Mouse (Mus musculus): ENCODE data around the gene Cped1. TPM values are rescaled to one million over a fixed set of nuclear protein-coding genes. Genes with fewer than 3 reads are reported as not detected.

Gene Cped1
- total and polyA plus RNA-seq, 3 experiments = not detected

- H3K9me3 ChIP-seq (replicated peaks; ENCODE audit: insufficient read depth, low read length) = no peaks in the 10 kb centered on the region
- H3K4me1 ChIP-seq (ENCODE audit: control insufficient read depth in 1 of 2, insufficient read depth in 2 of 2, low read length in 2 of 2) = no peaks in the 10 kb centered on the region
- no peak overlapping the region for H3K4me3 ChIP-seq (ENCODE audit: control insufficient read depth in 1 of 2, insufficient read depth in 1 of 2, low read depth in 2 of 2, low read length in 2 of 2)
- no peaks in the 10 kb centered on the region for H3K79me2 ChIP-seq (ENCODE audit: control insufficient read depth, insufficient read depth, low read length, poor library complexity)
- TF ChIP-seq ZNF384 (IDR thresholded peaks at IDR 0.05; ENCODE audit: low read depth, low read length) (no peak), USF1 (IDR thresholded peaks at IDR 0.05; ENCODE audit: low read depth, low read length) (no peak), NRF1 (IDR thresholded peaks at IDR 0.05; ENCODE audit: insufficient read depth, low read depth, low read length, poor library complexity, severe bottlenecking) (no peak), MYC (IDR thresholded peaks at IDR 0.05; ENCODE audit: low read depth, low read length) (no peak), E2F4 (IDR thresholded peaks at IDR 0.05; ENCODE audit: borderline replicate concordance, low read depth, low read length) (no peak), NELFE (IDR thresholded peaks at IDR 0.05; ENCODE audit: low read depth, low read length) (no peak), SIN3A (IDR thresholded peaks at IDR 0.05; ENCODE audit: low read length) (no peak), POLR2AphosphoS2 (IDR thresholded peaks at IDR 0.05; ENCODE audit: low read length) (no peak)
- no peak overlapping the region for H3K27ac ChIP-seq (ENCODE audit: control insufficient read depth, low read depth, low read length)
- no peak overlapping the region for H3K9ac ChIP-seq (ENCODE audit: control insufficient read depth, low read depth, low read length, poor library complexity, severe bottlenecking)
- no peak for DNase-seq (ENCODE audit: low read depth, low spot score)
- H3K27me3 ChIP-seq (ENCODE audit: control insufficient read depth in 1 of 2, insufficient read depth in 2 of 2, low read length in 2 of 2) = peaks cover 0 to 3% of the 10 kb centered on the region in 2 experiments; a peak in 1 of 4 replicates
- H3K36me3 ChIP-seq (ENCODE audit: control insufficient read depth in 1 of 2, insufficient read depth in 2 of 2, low read length in 2 of 2) = no peaks in the 10 kb centered on the region
Observed at GRCm38 (mm10) chr6:22104211-22104610, 118.5 kb downstream of the Cped1 start.

- Histone ChIP-seq H3K27ac (ENCODE audit: control insufficient read depth, low read depth, low read length) (no peak overlapping the region), H3K4me3 (ENCODE audit: control insufficient read depth in 1 of 2, insufficient read depth in 1 of 2, low read depth in 2 of 2, low read length in 2 of 2) (no peak overlapping the region), H3K79me2 (ENCODE audit: control insufficient read depth, insufficient read depth, low read length, poor library complexity) (no peaks in the 10 kb centered on the region), H3K9me3 (replicated peaks; ENCODE audit: insufficient read depth, low read length) (no peaks in the 10 kb centered on the region), H3K4me1 (ENCODE audit: control insufficient read depth in 1 of 2, insufficient read depth in 2 of 2, low read length in 2 of 2) (no peaks in the 10 kb centered on the region), H3K27me3 (ENCODE audit: control insufficient read depth in 1 of 2, insufficient read depth in 2 of 2, low read length in 2 of 2) (peaks cover 0 to 2% of the 10 kb centered on the region in 2 experiments; a peak in 1 of 4 replicates), H3K36me3 (ENCODE audit: control insufficient read depth in 1 of 2, insufficient read depth in 2 of 2, low read length in 2 of 2) (no peaks in the 10 kb centered on the region), H3K9ac (ENCODE audit: control insufficient read depth, low read depth, low read length, poor library complexity, severe bottlenecking) (no peak overlapping the region)
- no peak for DNase-seq (ENCODE audit: low read depth, low spot score)
- no peak for TF ChIP-seq MAZ (IDR thresholded peaks at IDR 0.05; ENCODE audit: low read depth, low read length)
- no peak for TF ChIP-seq SMC3 (IDR thresholded peaks at IDR 0.05; ENCODE audit: low read depth, low read length)
- TF ChIP-seq ZKSCAN1 (IDR thresholded peaks at IDR 0.05; ENCODE audit: low read depth, low read length) = no peak
- TF ChIP-seq ETS1 (IDR thresholded peaks at IDR 0.05; ENCODE audit: low read depth, low read length) = no peak
- no peak for TF ChIP-seq POLR2A (IDR thresholded peaks at IDR 0.05; ENCODE audit: control insufficient read depth in 1 of 2, insufficient read depth in 1 of 2, low read depth in 1 of 2, low read length in 2 of 2, poor library complexity in 1 of 2)
- TF ChIP-seq ELF1 (IDR thresholded peaks at IDR 0.05; ENCODE audit: low read depth, low read length) = no peak
- TF ChIP-seq BHLHE40 (IDR thresholded peaks at IDR 0.05; ENCODE audit: borderline replicate concordance, low read depth, low read length) = no peak
Observed at GRCm38 (mm10) chr6:22114079-22114478, 128.4 kb downstream of the Cped1 start.

GRCm38 (mm10) chr6:22116679-22117078 is 131.0 kb downstream of the Cped1 start:
- Histone ChIP-seq H3K9me3 (replicated peaks; ENCODE audit: insufficient read depth, low read length) (no peaks in the 10 kb centered on the region), H3K36me3 (ENCODE audit: control insufficient read depth in 1 of 2, insufficient read depth in 2 of 2, low read length in 2 of 2) (no peaks in the 10 kb centered on the region), H3K4me1 (ENCODE audit: control insufficient read depth in 1 of 2, insufficient read depth in 2 of 2, low read length in 2 of 2) (no peaks in the 10 kb centered on the region), H3K9ac (ENCODE audit: control insufficient read depth, low read depth, low read length, poor library complexity, severe bottlenecking) (no peak overlapping the region), H3K27me3 (ENCODE audit: control insufficient read depth in 1 of 2, insufficient read depth in 2 of 2, low read length in 2 of 2) (peaks cover 0 to 2% of the 10 kb centered on the region in 2 experiments; a peak in 1 of 4 replicates), H3K4me3 (ENCODE audit: control insufficient read depth in 1 of 2, insufficient read depth in 1 of 2, low read depth in 2 of 2, low read length in 2 of 2) (no peak overlapping the region), H3K27ac (ENCODE audit: control insufficient read depth, low read depth, low read length) (no peak overlapping the region), H3K79me2 (ENCODE audit: control insufficient read depth, insufficient read depth, low read length, poor library complexity) (no peaks in the 10 kb centered on the region)
- TF ChIP-seq MYB (IDR thresholded peaks at IDR 0.05; ENCODE audit: low read depth, low read length) = no peak
- no peak for TF ChIP-seq JUND (IDR thresholded peaks at IDR 0.05; ENCODE audit: low read depth, low read length)
- no peak for TF ChIP-seq ZKSCAN1 (IDR thresholded peaks at IDR 0.05; ENCODE audit: low read depth, low read length)
- TF ChIP-seq EP300 (IDR thresholded peaks at IDR 0.05; ENCODE audit: low read depth in 1 of 2, low read length in 2 of 2) = no peak
- no peak for TF ChIP-seq GABPA (IDR thresholded peaks at IDR 0.05; ENCODE audit: low read depth, low read length)
- no peak for TF ChIP-seq ZNF384 (IDR thresholded peaks at IDR 0.05; ENCODE audit: low read depth, low read length)
- no peak for TF ChIP-seq MEF2A (IDR thresholded peaks at IDR 0.05; ENCODE audit: extremely low read depth, insufficient replicate concordance, low read depth, low read length, poor library complexity, severe bottlenecking)
- TF ChIP-seq E2F4 (IDR thresholded peaks at IDR 0.05; ENCODE audit: borderline replicate concordance, low read depth, low read length) = no peak
- no peak for TF ChIP-seq ELF1 (IDR thresholded peaks at IDR 0.05; ENCODE audit: low read depth, low read length)
- no peak for TF ChIP-seq MAX (IDR thresholded peaks at IDR 0.05; ENCODE audit: low read length)
- TF ChIP-seq RAD21 (IDR thresholded peaks at IDR 0.05; ENCODE audit: low read depth, low read length) = no peak
- TF ChIP-seq CTCF (IDR thresholded peaks at IDR 0.05 in 2 of 3, conservative IDR thresholded peaks at IDR 0.05 in 1 of 3; ENCODE audit: control insufficient read depth in 1 of 3, insufficient read depth in 1 of 3, low read depth in 2 of 3, low read length in 3 of 3, poor library complexity in 1 of 3, severe bottlenecking in 1 of 3) = no peak
- no peak for TF ChIP-seq GATA1 (IDR thresholded peaks at IDR 0.05; ENCODE audit: low read depth, low read length)
- no peak for TF ChIP-seq POLR2AphosphoS5 (IDR thresholded peaks at IDR 0.05; ENCODE audit: borderline replicate concordance, low read depth, low read length)
- no peak for TF ChIP-seq POLR2A (IDR thresholded peaks at IDR 0.05; ENCODE audit: control insufficient read depth in 1 of 2, insufficient read depth in 1 of 2, low read depth in 1 of 2, low read length in 2 of 2, poor library complexity in 1 of 2)
- TF ChIP-seq TBP (IDR thresholded peaks at IDR 0.05; ENCODE audit: low read depth, low read length) = no peak
- no peak for TF ChIP-seq TAL1 (IDR thresholded peaks at IDR 0.05; ENCODE audit: low read length)
- DNase-seq (ENCODE audit: low read depth, low spot score) = no peak
